Mouse (Mus musculus) stomach, embryonic 16.5 days (tissue): ENCODE measurements around the gene Calcoco1. TPM values are rescaled to one million over a fixed set of nuclear protein-coding genes. Genes with fewer than 3 reads are reported as not detected.

Source experiments
- ATAC-seq: fragments of 200-750 bp; cut with Nextera tagmentation; 2 replicates; pipeline ENCODE4 v1.8.0; 2017; ENCODE audit warnings: moderate number of reproducible peaks, moderate TSS enrichment; ENCODE audit not compliant: insufficient read depth, low FRiP score
- H3K27ac ChIP-seq: fragments of 300-500 bp; sonication (generic); 2 replicates; pipeline ENCODE4 v1.5.1; 2014; ENCODE audit warnings: low read length
- H3K27me3 ChIP-seq: fragments of 300-500 bp; sonication (generic); 2 replicates; pipeline ENCODE4 v1.6.1; 2014; ENCODE audit warnings: low read length, control low read depth, mixed read lengths; ENCODE audit not compliant: control insufficient read depth, insufficient read depth
- H3K36me3 ChIP-seq: fragments of 300-500 bp; sonication (generic); 2 replicates; pipeline ENCODE4 v1.6.1; 2014; ENCODE audit warnings: low read length; ENCODE audit not compliant: control insufficient read depth, insufficient read depth
- H3K4me1 ChIP-seq: fragments of 300-500 bp; sonication (generic); 2 replicates; pipeline ENCODE4 v1.6.1; 2014; ENCODE audit warnings: low read length, control low read depth, mixed read lengths; ENCODE audit not compliant: control insufficient read depth, insufficient read depth
- H3K4me2 ChIP-seq: fragments of 300-500 bp; sonication (generic); 2 replicates; pipeline ENCODE4 v1.6.1; 2014; ENCODE audit warnings: low read depth, low read length, mixed read lengths
- H3K4me3 ChIP-seq: fragments of 300-500 bp; sonication (generic); replicated peaks from 2 replicates; pipeline ENCODE4 v1.5.1; 2014; ENCODE audit warnings: mild to moderate bottlenecking, low read length
- H3K9ac ChIP-seq: fragments of 300-500 bp; sonication (generic); 2 replicates; pipeline ENCODE4 v1.6.1; 2014; ENCODE audit warnings: low read length
- H3K9me3 ChIP-seq: fragments of 300-500 bp; sonication (generic); replicated peaks from 2 replicates; pipeline ENCODE4 v1.6.1; 2016; ENCODE audit warnings: low read length, control low read depth; ENCODE audit not compliant: control insufficient read depth
- WGBS: fragments of 180-500 bp; shearing (Covaris S2); extraction: QIAGEN DNeasy Blood & Tissue Kit; methylation state at CpG from one replicate; pipeline ENCODE4 v1.1.7; 2014; 5-methylcytosine and 5-hydroxymethylcytosine counted together
- polyA plus RNA-seq: library from polyadenylated mRNA; unstranded; fragments of >200 nt; fragmentation: Nextera tagmentation; extraction: Ambion mirVana; gene quantifications from 2 replicates; pipeline ENCODE4 v1.2.1, GENCODE M21; 2015

Calcoco1 gene
- polyA plus RNA-seq, 1 experiment from 2014 or later = 37.7 TPM

- ATAC-seq = no peak
- H3K9me3 ChIP-seq = no peaks in the 10 kb centered on the region
- H3K36me3 ChIP-seq = no peaks in the 10 kb centered on the region
- WGBS = 2% methylated on average over 14 of the region's 14 CpGs
- no peak overlapping the region for H3K4me3 ChIP-seq
- H3K27me3 ChIP-seq = peaks cover 71% of the 10 kb centered on the region
- no peak overlapping the region for H3K9ac ChIP-seq
- no peak overlapping the region for H3K4me2 ChIP-seq
- H3K4me1 ChIP-seq = peaks cover 13% of the 10 kb centered on the region
- H3K27ac ChIP-seq = no peak overlapping the region
These were observed 22.0 kb upstream of the Calcoco1 start for GRCm38 (mm10) chr15:102743996-102744395.

GRCm38 (mm10) chr15:102743196-102743595 is 21.2 kb upstream of the Calcoco1 start:
- no peaks in the 10 kb centered on the region for H3K36me3 ChIP-seq
- 24% methylated on average over 8 of the region's 8 CpGs for WGBS
- no peak overlapping the region for H3K4me2 ChIP-seq
- H3K9ac ChIP-seq = no peak overlapping the region
- H3K27me3 ChIP-seq = peaks cover 63% of the 10 kb centered on the region
- no peak overlapping the region for H3K27ac ChIP-seq
- no peaks in the 10 kb centered on the region for H3K9me3 ChIP-seq
- H3K4me1 ChIP-seq = peaks cover 13% of the 10 kb centered on the region
- no peak for ATAC-seq
- no peak overlapping the region for H3K4me3 ChIP-seq

DNA sequence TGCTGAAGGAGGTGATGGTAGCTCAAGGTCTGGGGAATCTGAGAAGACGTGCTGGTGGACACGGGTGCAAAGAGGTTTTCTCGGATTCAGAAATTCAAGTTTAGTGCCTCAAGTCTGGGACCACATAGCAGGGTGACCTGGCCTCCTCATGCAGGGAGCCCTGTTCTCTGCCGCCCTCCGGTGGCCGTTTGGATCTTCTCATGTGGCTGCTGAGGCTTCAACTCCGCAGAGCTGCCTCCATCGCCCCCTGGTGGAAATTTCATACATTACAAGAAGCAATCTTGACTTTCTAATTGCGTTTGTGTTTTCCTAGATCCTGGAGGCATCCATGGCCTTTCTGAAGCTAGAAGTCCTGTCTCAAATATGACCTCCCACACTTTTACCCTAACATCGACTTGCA is 20.6 kb upstream of the Calcoco1 start:
- WGBS = under 1% methylated on average over 10 of the region's 10 CpGs
- Histone ChIP-seq H3K9ac (no peak overlapping the region), H3K27ac (no peak overlapping the region), H3K9me3 (no peaks in the 10 kb centered on the region), H3K4me2 (no peak overlapping the region), H3K4me1 (peaks cover 13% of the 10 kb centered on the region), H3K36me3 (no peaks in the 10 kb centered on the region), H3K27me3 (peaks cover 56% of the 10 kb centered on the region), H3K4me3 (no peak overlapping the region)
- peak; percentile 75; the same call in 1 of the 2 replicates for ATAC-seq

DNA sequence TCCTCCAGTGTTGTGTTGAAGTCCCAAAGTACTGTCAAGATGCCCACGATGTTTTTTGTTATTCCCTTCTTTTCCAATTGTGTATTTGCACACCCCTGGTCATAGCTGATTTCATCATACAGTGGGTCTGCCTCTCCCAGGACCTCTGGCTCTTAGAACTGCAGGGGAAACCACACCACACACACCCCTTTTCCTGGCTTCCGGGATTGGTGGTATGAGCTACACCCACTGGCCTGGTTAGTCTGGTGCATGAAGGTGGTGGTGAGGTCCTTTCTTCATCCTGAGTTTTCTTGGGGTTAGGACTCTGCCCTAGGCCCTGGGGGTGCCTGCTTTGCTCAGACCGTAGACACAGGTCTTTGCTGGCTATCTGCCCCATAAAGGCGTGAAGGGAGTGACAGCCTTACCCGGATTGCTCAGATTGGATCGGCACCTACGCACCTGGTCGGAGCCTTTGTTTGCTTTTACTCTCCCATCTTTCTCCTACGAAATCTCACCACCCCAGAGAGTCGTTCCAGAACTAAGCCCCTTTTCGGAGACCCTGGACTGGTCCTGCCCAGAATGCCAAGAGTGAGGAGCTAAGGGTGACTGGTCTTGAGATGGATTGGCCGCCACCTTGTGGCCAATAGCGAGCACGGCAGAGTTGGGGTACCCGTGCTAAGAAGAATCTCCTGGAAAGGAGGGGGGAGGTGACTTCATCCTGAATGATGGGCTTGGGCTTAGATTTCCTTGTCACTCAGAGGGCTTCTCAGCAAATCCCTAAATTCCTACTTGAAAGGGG is 17.7 kb upstream of the Calcoco1 start:
- H3K4me2 ChIP-seq = no peak overlapping the region
- no peaks in the 10 kb centered on the region for H3K36me3 ChIP-seq
- 24% methylated on average over 15 of the region's 15 CpGs for WGBS
- peaks cover 4% of the 10 kb centered on the region for H3K4me1 ChIP-seq
- H3K4me3 ChIP-seq = no peak overlapping the region
- H3K27me3 ChIP-seq = peaks cover 37% of the 10 kb centered on the region
- no peak overlapping the region for H3K9ac ChIP-seq
- no peaks in the 10 kb centered on the region for H3K9me3 ChIP-seq
- ATAC-seq = 0 out of 2 replicates have a peak, but pooled peaks have one; percentile 20
- H3K27ac ChIP-seq = no peak overlapping the region

- no peak overlapping the region for H3K9ac ChIP-seq
- no peaks in the 10 kb centered on the region for H3K36me3 ChIP-seq
- peaks cover 27% of the 10 kb centered on the region for H3K27me3 ChIP-seq
- 22% methylated on average over 2 of the region's 2 CpGs for WGBS
- H3K27ac ChIP-seq = no peak overlapping the region
- no peak for ATAC-seq
- peaks cover 4% of the 10 kb centered on the region for H3K4me1 ChIP-seq
- H3K4me2 ChIP-seq = no peak overlapping the region
- no peaks in the 10 kb centered on the region for H3K9me3 ChIP-seq
- H3K4me3 ChIP-seq = no peak overlapping the region
These were observed 16.5 kb upstream of the Calcoco1 start for GRCm38 (mm10) chr15:102738434-102738833.

DNA sequence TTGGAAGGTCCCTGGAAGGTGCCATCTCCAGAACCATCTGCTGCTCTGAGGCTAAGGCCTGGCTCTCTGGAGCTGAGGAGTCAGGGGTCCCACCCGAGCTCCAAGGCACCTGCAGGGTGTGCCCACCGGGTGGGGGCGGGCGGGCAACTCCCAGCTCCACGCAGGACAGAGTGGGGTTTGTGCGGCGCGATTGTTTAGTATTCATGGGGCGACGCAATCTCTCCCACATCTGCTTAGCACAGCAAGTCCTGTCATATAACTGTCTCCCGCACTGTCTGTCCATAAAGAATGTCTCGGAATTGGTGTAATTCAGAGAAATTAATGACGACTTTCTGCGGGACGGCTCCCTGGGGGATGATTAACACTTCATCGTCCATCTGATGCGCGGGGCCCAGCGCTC is 15.1 kb upstream of the Calcoco1 start:
- no peak for ATAC-seq
- H3K9me3 ChIP-seq = no peaks in the 10 kb centered on the region
- WGBS = 79% methylated on average over 19 of the region's 19 CpGs
- peaks cover 4% of the 10 kb centered on the region for H3K4me1 ChIP-seq
- H3K27me3 ChIP-seq = peaks cover 24% of the 10 kb centered on the region
- H3K4me3 ChIP-seq = no peak overlapping the region
- H3K27ac ChIP-seq = no peak overlapping the region
- H3K36me3 ChIP-seq = no peaks in the 10 kb centered on the region
- H3K9ac ChIP-seq = no peak overlapping the region
- H3K4me2 ChIP-seq = no peak overlapping the region

DNA sequence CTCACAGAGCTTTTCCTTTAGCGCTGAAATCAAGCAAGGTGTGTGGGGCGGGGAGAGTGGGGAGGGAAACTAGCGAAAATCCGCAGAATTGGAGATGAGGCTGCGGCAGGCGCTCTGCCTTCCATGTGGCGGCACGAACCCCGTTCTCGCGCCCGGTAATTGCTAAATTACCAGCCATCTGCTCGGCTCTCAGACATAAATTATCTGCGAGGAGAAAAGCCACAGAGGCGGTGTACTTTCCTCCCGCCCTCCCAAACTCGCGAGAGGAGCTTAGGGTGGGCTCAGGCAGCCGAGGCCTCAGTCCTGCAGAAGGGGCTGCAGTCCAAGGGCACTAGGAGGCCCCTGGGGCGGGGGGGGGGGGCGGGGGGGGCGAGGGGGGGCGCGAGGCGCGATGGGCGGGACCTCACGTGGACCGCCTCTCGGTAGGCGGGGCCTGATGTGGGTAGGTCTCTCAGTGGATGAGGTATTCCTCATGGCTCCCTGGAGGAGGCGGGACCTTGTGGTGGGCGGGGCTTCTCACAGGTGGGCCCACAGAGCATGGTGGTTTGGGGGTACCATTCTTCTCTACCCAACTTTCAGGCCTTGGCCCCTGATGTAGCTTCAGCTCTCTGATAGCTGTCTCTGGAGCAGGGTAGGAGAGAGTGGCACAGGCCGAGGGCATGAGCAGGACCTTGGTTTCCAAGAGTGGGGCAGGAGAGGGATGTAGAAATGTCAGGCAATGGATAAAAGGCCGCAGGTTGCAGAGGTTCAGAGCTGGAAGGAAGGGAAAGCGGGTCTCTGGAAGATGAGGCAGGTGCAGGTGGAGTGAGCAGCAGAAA is 14.4 kb upstream of the Calcoco1 start:
- H3K4me1 ChIP-seq = peaks cover 4% of the 10 kb centered on the region
- H3K27ac ChIP-seq = no peak overlapping the region
- peak; percentile 37; the same call in 1 of the 2 replicates for ATAC-seq
- 13% methylated on average over 30 of the region's 36 CpGs for WGBS
- peak overlapping the region; percentile 57 for H3K9ac ChIP-seq
- H3K27me3 ChIP-seq = peaks cover 18% of the 10 kb centered on the region
- H3K4me3 ChIP-seq = peak overlapping the region; percentile 33
- H3K36me3 ChIP-seq = no peaks in the 10 kb centered on the region
- H3K9me3 ChIP-seq = no peaks in the 10 kb centered on the region
- peak overlapping the region; percentile 53 for H3K4me2 ChIP-seq

DNA sequence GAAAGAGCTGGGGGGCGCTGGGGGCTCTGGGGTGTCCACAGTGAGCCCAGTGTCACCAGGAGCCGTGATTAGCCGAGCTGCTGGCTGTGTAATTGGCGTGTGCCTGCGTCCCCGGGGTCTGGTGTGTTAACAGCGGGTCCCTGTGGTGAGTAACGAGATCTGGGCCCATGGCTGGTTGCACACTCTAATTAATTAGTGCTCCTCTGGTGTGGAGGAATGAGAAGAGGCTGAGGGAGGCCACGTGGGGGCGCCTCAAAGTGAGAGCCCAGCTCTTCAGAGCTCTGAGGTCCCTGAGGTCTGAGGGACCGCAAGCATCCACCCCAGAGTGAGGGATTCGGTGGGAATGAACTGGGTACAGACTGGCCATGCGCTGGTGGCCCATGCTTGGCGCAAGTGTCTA is 13.1 kb upstream of the Calcoco1 start:
- no peak overlapping the region for H3K4me2 ChIP-seq

More for the DNA sequence above, 13.1 kb upstream of the Calcoco1 start:
- Histone ChIP-seq H3K9me3 (no peaks in the 10 kb centered on the region), H3K9ac (no peak overlapping the region), H3K36me3 (no peaks in the 10 kb centered on the region), H3K4me1 (peaks cover 4% of the 10 kb centered on the region), H3K27ac (no peak overlapping the region), H3K27me3 (peaks cover 17% of the 10 kb centered on the region), H3K4me3 (no peak overlapping the region)
- 53% methylated on average over 14 of the region's 14 CpGs for WGBS
- no peak for ATAC-seq
